Mouse (Mus musculus): ENCODE measurements around the gene Mical3. TPM values are rescaled to one million over a fixed set of nuclear protein-coding genes. Genes with fewer than 3 reads are reported as not detected.

The Mical3 gene
- polyA plus RNA-seq, 1 experiment from 2014 or later, result 11.8 TPM

DNA sequence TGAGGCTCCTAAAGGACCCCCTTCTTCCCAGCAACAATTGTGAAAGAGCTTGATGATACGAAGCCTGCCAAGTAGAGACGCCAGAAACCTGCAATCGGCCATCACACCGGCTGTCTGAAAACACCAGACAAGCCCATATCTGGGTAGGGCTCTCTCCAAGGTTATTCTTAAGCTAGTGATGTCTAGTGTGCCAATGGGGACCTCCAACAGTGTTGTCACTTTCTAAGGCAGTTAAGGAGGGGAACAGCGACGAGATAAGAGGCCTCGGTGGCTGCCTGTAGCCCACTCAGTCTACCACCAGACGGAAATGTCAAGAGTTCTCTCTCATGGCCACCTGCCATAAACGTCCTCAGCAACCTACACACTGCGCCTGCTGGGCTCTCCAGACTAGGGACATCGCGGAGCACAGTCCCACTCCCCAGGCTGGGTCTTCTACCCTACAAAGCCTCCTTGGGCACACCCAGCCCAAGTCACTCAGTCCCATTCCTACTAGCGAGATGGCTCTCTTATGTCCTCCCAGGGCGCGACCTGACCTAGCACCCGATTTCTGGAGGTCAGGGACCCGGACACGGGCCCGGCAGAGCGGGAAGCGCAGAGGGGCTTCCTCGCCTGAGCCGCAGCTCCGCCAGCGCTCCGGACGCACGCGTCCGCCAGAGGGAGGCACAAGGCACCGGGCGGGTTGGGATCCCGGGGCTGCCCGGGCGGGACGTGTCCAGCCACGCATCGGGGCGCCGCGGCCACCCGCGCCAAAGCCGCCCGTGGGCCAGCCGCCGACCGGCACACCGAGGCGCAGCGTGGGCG, 21.4 kb downstream of the Mical3 start:
- DNase-seq (ENCODE audit: low spot score, missing footprints) (peak; percentile 95), ATAC-seq (ENCODE audit: low FRiP score) (peak; percentile 33)
- WGBS, result 2% methylated on average over 52 of the region's 52 CpGs
- H3K4me1 ChIP-seq (ENCODE audit: control insufficient read depth, insufficient read depth, low read length), result peaks cover 15% of the 10 kb centered on the region
- H3K36me3 ChIP-seq (ENCODE audit: control insufficient read depth, insufficient read depth, low read length), result no peaks in the 10 kb centered on the region
- H3K27me3 ChIP-seq (ENCODE audit: control insufficient read depth, insufficient read depth, low read length), result no peaks in the 10 kb centered on the region
- H3K9ac ChIP-seq (ENCODE audit: low read length), result peak overlapping the region; percentile 84
- peak overlapping the region; percentile 4; the same call in 1 of the 2 replicates for H3K27ac ChIP-seq (ENCODE audit: low read depth, low read length)
- no peaks in the 10 kb centered on the region for H3K9me3 ChIP-seq (ENCODE audit: control insufficient read depth, low read length)
- H3K4me3 ChIP-seq (ENCODE audit: low read depth, low read length), result peak overlapping the region; percentile 86
- peak overlapping the region; percentile 93 for H3K4me2 ChIP-seq

DNA sequence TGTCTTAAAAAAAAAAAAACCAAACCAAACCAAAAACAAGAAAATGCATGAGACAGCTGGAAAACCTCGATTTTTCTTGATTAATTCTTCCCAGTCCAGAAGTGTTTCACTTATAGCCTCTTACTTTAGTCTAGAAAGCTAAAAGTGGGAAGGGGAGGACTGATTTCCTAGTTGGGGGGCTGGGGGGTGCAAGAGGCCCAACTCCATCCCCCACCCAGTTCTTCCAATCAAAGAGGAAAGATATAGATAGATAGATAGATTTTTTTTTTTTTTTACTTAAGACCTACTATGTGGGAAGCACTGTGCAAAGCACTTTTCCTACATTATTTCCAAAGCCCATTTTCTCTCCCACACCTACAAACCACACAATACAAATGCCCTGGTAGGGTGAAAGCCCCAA, 22.7 kb downstream of the Mical3 start:
- Histone ChIP-seq H3K36me3 (ENCODE audit: control insufficient read depth, insufficient read depth, low read length) (no peaks in the 10 kb centered on the region), H3K4me2 (peak overlapping the region; percentile 93; the same call in 1 of the 2 replicates), H3K27me3 (ENCODE audit: control insufficient read depth, insufficient read depth, low read length) (no peaks in the 10 kb centered on the region), H3K9ac (ENCODE audit: low read length) (no peak overlapping the region), H3K4me1 (ENCODE audit: control insufficient read depth, insufficient read depth, low read length) (peaks cover 15% of the 10 kb centered on the region), H3K9me3 (ENCODE audit: control insufficient read depth, low read length) (no peaks in the 10 kb centered on the region), H3K27ac (ENCODE audit: low read depth, low read length) (no peak overlapping the region), H3K4me3 (ENCODE audit: low read depth, low read length) (no peak overlapping the region)
- no peak for ATAC-seq (ENCODE audit: low FRiP score)
- no peak for DNase-seq (ENCODE audit: low spot score, missing footprints)
- WGBS, result 81% methylated on average over 1 of the region's 1 CpGs

DNA sequence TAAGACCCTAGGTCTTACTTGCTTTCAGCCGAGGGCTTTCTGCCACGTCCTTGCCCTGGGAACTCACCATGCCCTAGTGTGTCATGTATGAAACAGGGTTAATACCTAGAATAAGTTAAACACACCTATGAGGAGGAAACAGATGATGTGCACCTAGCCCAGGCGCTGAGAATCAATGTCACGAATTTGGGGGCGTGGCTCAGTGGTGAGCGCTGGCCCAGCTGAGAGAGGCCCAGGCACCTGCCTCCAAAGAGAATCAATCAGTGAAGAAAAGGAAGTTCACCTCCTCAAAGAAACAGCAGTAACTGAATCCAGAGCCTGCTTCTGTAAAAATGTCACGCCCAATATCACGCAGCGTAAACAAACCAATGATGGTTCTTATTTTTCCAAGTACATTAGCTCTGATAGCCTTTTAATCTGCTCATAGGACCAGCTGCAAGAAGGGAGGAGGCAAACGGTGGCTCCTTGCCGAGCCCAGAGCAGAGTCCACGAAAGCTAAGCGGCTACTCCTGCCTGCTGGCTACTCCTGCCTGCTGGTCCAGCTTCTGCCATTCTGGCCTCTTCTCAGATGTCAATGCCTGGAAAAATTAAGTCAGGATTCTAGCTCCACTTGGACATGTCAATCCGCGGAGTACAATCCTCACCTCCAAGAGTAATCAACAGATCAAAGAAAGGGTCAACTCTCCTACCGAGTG, 23.9 kb downstream of the Mical3 start:
- WGBS, result 93% methylated on average over 16 of the region's 16 CpGs

DNA sequence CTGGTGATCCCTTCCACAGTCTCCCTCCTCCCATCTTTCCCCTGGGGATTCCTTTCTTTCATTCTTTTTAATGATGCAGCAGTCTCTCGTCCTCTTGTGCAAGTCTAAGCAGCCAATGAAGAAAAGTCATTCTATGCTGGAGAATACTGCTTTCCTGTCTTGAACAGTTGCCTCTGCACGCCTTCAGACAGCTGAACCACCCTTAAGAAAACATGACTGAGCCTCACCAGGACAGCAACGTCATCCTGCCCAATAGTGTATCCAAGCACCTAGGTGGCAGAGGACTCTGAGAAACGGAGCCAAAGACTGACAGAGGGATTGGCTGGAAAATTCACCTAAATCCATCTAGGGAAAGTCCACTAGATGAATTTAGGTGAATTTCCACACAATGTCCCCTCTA, 25.1 kb downstream of the Mical3 start:
- Histone ChIP-seq H3K4me3 (ENCODE audit: low read depth, low read length) (no peak overlapping the region), H3K4me1 (ENCODE audit: control insufficient read depth, insufficient read depth, low read length) (peaks cover 13% of the 10 kb centered on the region), H3K9ac (ENCODE audit: low read length) (no peak overlapping the region), H3K36me3 (ENCODE audit: control insufficient read depth, insufficient read depth, low read length) (no peaks in the 10 kb centered on the region), H3K4me2 (no peak overlapping the region), H3K27ac (ENCODE audit: low read depth, low read length) (no peak overlapping the region), H3K27me3 (ENCODE audit: control insufficient read depth, insufficient read depth, low read length) (no peaks in the 10 kb centered on the region), H3K9me3 (ENCODE audit: control insufficient read depth, low read length) (no peaks in the 10 kb centered on the region)
- DNase-seq (ENCODE audit: low spot score, missing footprints) (no peak), ATAC-seq (ENCODE audit: low FRiP score) (no peak)
- 63% methylated on average over 4 of the region's 4 CpGs for WGBS

More for the DNA sequence above, 23.9 kb downstream of the Mical3 start:
- ATAC-seq (ENCODE audit: low FRiP score) (no peak), DNase-seq (ENCODE audit: low spot score, missing footprints) (no peak)
- Histone ChIP-seq H3K9ac (ENCODE audit: low read length) (no peak overlapping the region), H3K4me3 (ENCODE audit: low read depth, low read length) (no peak overlapping the region), H3K4me1 (ENCODE audit: control insufficient read depth, insufficient read depth, low read length) (peaks cover 15% of the 10 kb centered on the region), H3K36me3 (ENCODE audit: control insufficient read depth, insufficient read depth, low read length) (no peaks in the 10 kb centered on the region), H3K9me3 (ENCODE audit: control insufficient read depth, low read length) (no peaks in the 10 kb centered on the region), H3K27me3 (ENCODE audit: control insufficient read depth, insufficient read depth, low read length) (no peaks in the 10 kb centered on the region), H3K27ac (ENCODE audit: low read depth, low read length) (no peak overlapping the region), H3K4me2 (no peak overlapping the region)

DNA sequence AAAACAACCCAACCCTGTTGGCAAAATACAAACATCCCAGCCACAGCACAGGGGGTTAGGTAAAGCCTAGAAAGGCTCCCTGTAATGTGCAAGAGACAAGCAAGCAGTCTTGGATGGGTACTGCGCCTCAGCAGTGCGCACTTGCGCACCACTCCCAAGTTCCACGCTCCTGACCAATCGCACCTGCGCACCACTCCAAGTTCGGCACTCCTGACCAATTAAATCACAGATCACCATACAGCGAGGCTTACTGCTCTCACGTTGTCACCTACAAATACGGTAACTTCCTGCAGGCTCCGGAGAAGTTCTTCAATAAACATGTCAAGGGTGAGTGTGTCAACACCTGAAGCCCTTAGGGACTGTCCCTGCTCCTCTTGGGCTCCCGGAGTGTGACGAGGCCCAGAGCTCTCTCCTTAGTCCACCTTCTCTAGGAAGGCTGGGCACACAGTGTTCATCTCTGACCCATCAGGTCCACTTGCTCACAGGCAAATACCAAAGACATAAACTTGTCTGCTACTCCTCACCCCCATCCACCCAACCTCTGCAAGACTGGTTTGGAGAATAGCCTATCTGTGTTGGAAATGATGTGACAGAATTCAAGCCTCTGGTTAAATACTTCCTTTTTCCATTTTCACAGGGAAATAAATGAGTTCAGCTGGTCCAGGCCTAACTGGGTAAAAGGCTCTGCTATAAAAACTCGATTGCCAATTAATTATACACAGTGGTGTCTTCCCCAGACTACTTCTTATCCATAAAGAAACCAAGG, 27.2 kb downstream of the Mical3 start:
- no peaks in the 10 kb centered on the region for H3K27me3 ChIP-seq (ENCODE audit: control insufficient read depth, insufficient read depth, low read length)
- no peaks in the 10 kb centered on the region for H3K36me3 ChIP-seq (ENCODE audit: control insufficient read depth, insufficient read depth, low read length)
- H3K9ac ChIP-seq (ENCODE audit: low read length), result no peak overlapping the region
- no peak for DNase-seq (ENCODE audit: low spot score, missing footprints)
- H3K4me1 ChIP-seq (ENCODE audit: control insufficient read depth, insufficient read depth, low read length), result peaks cover 3% of the 10 kb centered on the region
- no peak for ATAC-seq (ENCODE audit: low FRiP score)
- H3K4me2 ChIP-seq, result no peak overlapping the region
- no peaks in the 10 kb centered on the region for H3K9me3 ChIP-seq (ENCODE audit: control insufficient read depth, low read length)
- no peak overlapping the region for H3K4me3 ChIP-seq (ENCODE audit: low read depth, low read length)
- no peak overlapping the region for H3K27ac ChIP-seq (ENCODE audit: low read depth, low read length)
- WGBS, result 94% methylated on average over 14 of the region's 14 CpGs

DNA sequence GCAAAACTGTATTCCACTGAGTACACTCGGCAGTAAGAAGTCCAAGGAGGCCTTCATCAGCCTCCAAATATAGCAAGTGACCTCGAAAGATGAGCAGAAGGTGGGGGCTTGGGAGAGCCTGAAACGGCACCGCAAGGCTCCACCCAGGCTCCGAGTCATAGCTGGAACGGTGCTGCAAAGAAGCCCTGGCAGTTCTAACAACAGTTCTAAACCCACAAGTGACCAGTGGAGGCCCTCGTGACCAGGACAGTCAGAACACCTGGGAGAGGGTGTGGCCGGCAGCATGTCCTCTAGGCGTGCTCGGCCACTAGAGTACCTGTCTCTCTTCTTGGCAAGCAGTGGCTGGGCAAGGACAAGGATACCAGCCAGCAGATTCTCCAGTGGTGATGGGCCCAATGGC, 27.9 kb downstream of the Mical3 start:
- Histone ChIP-seq H3K4me2 (no peak overlapping the region), H3K9ac (ENCODE audit: low read length) (no peak overlapping the region), H3K9me3 (ENCODE audit: control insufficient read depth, low read length) (no peaks in the 10 kb centered on the region), H3K36me3 (ENCODE audit: control insufficient read depth, insufficient read depth, low read length) (no peaks in the 10 kb centered on the region), H3K27me3 (ENCODE audit: control insufficient read depth, insufficient read depth, low read length) (no peaks in the 10 kb centered on the region), H3K4me1 (ENCODE audit: control insufficient read depth, insufficient read depth, low read length) (no peaks in the 10 kb centered on the region; the same call in 1 of the 2 replicates), H3K4me3 (ENCODE audit: low read depth, low read length) (no peak overlapping the region), H3K27ac (ENCODE audit: low read depth, low read length) (no peak overlapping the region)
- ATAC-seq (ENCODE audit: low FRiP score) (no peak), DNase-seq (ENCODE audit: low spot score, missing footprints) (no peak)
- WGBS, result 91% methylated on average over 10 of the region's 10 CpGs

DNA sequence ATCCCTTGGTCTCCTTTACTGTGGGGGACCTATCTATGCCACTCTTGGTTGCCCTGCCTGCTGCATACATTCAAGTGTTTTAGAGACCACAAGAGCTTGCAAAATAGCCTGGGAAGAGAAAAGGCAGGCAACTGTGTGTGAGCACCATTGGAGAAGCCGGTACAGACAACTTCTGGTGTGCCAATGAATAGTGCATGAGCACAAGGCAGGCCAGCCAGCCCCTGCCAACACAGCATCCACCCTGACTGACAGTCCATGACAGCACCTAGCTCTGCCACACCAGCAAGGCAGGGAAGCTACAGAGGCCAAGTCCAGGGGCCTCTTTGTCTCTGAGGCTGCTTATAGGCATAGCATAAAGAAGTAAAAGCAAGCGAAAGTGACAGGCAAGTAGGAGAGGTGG, 28.7 kb downstream of the Mical3 start:
- Histone ChIP-seq H3K9me3 (ENCODE audit: control insufficient read depth, low read length) (no peaks in the 10 kb centered on the region), H3K4me1 (ENCODE audit: control insufficient read depth, insufficient read depth, low read length) (no peaks in the 10 kb centered on the region; the same call in 1 of the 2 replicates), H3K4me2 (no peak overlapping the region), H3K9ac (ENCODE audit: low read length) (no peak overlapping the region), H3K4me3 (ENCODE audit: low read depth, low read length) (no peak overlapping the region), H3K27ac (ENCODE audit: low read depth, low read length) (no peak overlapping the region), H3K36me3 (ENCODE audit: control insufficient read depth, insufficient read depth, low read length) (no peaks in the 10 kb centered on the region), H3K27me3 (ENCODE audit: control insufficient read depth, insufficient read depth, low read length) (no peaks in the 10 kb centered on the region)
- WGBS, result 86% methylated on average over 2 of the region's 2 CpGs
- DNase-seq (ENCODE audit: low spot score, missing footprints) (no peak), ATAC-seq (ENCODE audit: low FRiP score) (no peak)

DNA sequence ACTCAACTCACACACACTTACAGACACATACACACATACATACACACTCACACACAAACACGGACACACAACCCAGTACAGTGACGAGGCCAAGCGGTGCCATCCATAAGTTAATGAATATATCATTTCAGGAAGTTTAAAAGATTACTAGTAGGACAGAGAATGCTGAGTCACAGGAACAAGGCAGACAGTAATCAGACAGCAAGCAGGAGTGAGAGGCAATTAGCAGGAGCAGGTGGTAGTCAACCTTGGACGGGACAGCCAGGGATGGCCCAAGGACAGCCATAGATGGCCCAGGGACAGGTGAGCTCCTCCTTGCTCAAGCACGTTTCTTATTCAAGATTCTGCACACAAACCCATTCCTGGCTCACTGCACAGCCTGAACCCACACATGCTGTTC, 29.6 kb downstream of the Mical3 start:
- H3K9ac ChIP-seq (ENCODE audit: low read length), result no peak overlapping the region
- H3K27me3 ChIP-seq (ENCODE audit: control insufficient read depth, insufficient read depth, low read length), result no peaks in the 10 kb centered on the region
- 94% methylated on average over 5 of the region's 5 CpGs for WGBS
- H3K4me3 ChIP-seq (ENCODE audit: low read depth, low read length), result no peak overlapping the region
- no peaks in the 10 kb centered on the region; the same call in 1 of the 2 replicates for H3K4me1 ChIP-seq (ENCODE audit: control insufficient read depth, insufficient read depth, low read length)
- no peak overlapping the region for H3K27ac ChIP-seq (ENCODE audit: low read depth, low read length)
- H3K9me3 ChIP-seq (ENCODE audit: control insufficient read depth, low read length), result no peaks in the 10 kb centered on the region
- DNase-seq (ENCODE audit: low spot score, missing footprints) (no peak), ATAC-seq (ENCODE audit: low FRiP score) (no peak)
- no peak overlapping the region for H3K4me2 ChIP-seq
- no peaks in the 10 kb centered on the region for H3K36me3 ChIP-seq (ENCODE audit: control insufficient read depth, insufficient read depth, low read length)

All from midbrain, embryonic 11.5 days (tissue).